Mouse (Mus musculus) left cerebral cortex, postnatal 14 days (tissue): ENCODE results near the gene Tfap2e. TPM values are rescaled to one million over a fixed set of nuclear protein-coding genes. Genes with fewer than 3 reads are reported as not detected.

Experiments used
- DNase-seq, 2 experiments: peaks; one replicate each; pipeline ENCODE4 v3.0.0; 2021 to 2022; ENCODE audit warnings: low spot score in 2 of 2, mixed read lengths in 1 of 2
- intact Hi-C: fragments of 180-260 bp; cut with DNase I; formaldehyde crosslinking; loops from one replicate; pipeline ENCODE4 v1.15.1; 2025
- total RNA-seq, 2 experiments: library from RNA; stranded (reverse); gene quantifications; 2 replicates each; pipeline ENCODE4 v1.2.3; 2021

The Tfap2e gene
- total RNA-seq, 2 experiments from 2014 or later, result not detected

DNA sequence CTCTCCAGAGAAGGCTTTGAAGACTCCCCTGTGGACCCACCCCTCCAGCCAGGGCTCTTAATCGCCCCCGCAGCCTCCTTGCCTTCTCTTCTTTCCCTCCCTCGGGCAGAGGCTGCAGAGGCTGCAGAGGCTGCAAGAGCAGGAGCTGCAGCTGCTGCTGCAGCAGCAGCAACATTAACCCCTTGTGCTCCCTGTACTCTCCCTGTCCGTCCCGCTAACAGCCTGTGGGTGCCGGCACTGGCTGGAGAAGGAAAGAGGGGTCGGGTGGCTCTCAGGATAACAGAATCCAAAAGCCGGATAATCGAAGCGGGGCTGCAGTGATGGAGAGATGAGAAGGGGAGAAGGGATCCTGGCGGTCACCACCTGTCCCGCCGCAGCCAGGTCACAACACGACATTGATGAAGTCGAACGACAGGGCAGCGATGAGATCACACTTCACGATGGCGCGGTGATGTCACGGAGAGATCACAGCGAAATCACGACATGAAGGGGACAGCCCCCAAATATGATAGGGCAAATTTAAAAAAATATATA, 16.6 kb upstream of the Tfap2e start:
- peak in 1 of 2 experiments; percentile 45 for DNase-seq
- intact Hi-C loops, result no loop called here

DNA sequence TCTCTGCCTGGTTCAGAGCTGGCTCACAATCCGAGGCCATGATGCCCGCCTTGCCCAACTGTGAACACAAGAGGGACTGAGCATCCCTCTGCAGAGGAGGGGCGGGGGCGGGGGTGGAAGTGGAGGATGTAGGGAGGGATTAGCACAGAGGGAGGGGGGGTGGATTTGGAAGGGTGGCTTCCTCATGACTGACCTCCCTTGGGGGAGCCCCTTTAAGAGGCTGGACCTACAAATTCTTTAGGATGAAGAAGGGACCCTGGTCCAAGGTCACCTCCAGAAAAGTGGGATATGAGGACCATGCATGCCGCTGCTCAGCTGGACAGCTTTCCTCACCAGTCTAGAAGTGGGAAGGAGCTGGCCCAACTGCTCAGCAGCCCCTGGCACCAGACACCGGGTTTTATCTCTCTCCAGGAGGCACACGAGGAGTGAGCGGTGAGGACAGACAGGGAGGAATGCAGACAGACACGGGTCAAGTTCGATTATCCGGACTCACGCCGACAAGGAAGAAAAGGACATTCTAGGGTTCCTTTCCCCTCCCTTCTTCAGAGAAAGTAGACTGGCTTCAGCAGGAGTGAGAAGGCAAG, 16.1 kb upstream of the Tfap2e start:
- peak in 1 of 2 experiments; percentile 21 for DNase-seq
- intact Hi-C loops, result no loop called here

DNA sequence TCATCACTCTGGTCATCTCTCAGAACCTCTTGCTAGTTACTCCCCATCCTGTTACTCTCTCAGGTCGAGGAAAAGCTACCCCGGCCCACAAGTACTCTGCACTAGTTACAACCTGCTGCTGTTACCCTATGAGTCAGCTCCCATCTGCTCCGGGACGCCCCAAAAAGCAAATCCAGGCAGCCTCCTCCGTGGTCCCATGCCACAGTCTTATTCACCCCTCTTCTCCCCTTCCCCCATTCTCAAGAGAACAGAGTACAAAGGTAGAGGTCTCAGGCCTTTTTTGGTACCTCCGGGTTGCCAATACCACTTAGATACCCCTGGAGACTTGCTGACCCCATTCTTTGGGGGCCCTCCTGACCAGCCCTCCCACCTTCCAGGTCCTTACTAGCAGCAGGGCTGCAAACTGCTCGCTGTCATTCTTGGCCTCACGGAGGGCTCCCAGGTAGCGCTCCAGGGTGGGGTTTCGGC, 15.6 kb upstream of the Tfap2e start:
- peak in 1 of 2 experiments; percentile 26 for DNase-seq
- intact Hi-C loops, result loop anchor here (2.0 kb wide), 1 partner anchor 83 kb away; no protein-coding TSS in a partner anchor

DNA sequence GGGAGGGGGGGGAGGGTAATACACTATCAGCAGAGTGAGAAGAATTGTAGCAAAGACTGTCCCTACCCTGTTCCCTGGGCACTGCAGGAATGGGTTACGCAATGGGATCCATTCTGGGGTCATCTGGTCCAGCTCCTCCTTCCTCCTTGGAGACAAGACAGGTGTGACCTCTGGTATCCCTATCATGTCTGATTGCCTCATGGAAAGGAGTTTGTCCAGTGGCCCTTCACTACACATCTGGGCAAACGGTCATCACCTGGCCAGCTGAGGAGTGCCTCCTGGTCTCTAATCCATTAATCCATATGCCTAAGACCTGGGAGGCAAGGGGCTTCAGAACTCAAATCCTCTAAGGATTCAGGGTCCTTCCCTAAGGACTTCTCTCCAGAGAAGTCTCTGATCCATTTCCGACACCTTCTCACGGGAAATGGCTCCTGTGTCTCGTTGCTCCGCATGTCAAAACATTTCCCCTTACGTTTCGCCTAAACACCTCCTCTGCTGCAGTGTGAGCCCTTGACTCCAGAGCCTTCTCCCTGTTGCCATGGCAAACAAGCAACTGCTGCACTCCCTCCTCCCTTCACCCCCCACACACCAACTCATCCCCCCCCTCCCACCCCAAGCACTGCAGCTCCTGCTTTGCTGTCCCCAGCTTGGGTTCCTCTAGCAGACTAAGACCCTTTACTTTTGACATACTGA, 15.0 kb upstream of the Tfap2e start:
- intact Hi-C loops, result loop anchor here (2.0 kb wide), 1 partner anchor 84 kb away; no protein-coding TSS in a partner anchor
- no peak for DNase-seq

DNA sequence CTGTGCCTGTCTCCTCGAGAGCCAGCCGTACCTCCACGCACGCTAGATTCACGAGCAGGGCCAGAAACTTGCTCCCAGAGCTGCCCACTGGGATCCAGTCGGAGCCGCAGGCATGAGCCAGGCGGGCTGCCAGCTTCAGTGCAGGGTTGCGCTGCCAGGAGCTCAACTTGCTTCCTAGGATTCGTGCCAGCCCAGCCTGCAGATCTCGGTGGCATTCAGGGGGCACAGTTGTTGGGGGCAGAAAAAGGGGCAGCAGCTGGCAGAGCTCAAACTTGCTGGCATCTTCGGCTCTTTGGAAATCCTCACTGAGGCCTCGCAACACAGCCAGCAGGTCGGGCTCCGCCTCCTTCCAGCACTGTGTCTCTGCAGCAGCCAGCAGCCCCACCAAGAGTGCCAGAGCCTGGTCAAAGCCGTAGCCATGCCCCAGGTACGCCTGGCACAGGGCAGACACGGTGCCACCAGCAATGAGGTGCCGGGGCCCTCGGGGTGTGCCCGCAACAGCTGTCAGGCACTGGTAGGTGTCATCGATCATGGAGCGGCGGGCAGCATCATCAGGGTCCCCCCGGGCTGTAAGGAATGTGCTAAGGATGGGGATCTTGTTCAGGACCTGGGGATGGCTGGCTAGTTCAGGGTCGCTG, 14.1 kb upstream of the Tfap2e start:
- DNase-seq, result peak; percentile 69 to 77
- intact Hi-C loops, result loop anchor here (2.0 kb wide), 1 partner anchor 85 kb away; no protein-coding TSS in a partner anchor

DNA sequence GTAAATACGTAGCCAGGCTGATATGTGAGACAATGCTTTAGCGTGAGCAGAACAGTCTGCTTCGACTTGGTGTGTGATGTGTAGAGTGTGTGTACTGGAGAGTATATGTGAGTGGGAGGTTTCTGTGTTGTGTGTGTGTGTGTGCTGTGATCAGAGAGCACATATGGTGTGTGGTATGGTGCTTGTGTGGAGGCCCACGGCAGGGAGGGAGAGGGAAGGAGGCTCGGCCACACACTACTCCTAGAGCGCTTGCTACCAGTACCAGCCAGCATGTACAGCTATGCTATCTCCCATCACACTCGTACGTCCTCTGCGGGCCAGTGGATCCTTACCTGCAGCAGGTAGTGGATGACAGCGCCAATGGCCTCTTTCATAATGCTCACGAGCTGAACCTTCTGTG, 13.5 kb upstream of the Tfap2e start:
- DNase-seq, result peak; percentile 38 to 64
- intact Hi-C loops, result loop anchor here (5.0 to 10.0 kb wide), 2 partner anchors 33 to 115 kb away; no protein-coding TSS in a partner anchor

DNA sequence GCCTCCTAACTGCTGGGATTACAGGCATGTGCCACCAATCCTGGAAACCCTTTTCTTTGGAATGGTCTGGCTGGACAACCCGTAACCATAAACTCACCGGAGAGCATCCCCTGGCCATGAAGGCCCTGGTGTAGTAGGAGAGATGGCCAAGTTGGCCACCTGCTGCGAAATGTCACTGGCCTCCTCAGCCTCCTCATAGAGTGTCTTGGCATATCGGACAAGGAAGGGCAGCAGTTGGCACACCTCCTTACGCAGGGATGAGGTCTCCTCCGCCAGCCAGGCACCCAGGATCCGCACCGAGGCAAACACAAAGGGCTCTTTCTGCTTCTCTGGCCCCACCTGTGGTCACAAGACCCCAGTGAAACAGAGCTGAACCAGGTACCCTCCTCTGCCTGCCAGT, 12.3 kb upstream of the Tfap2e start:
- intact Hi-C loops, result loop anchor here (5.0 to 10.0 kb wide), 2 partner anchors 34 to 114 kb away; no protein-coding TSS in a partner anchor
- no peak for DNase-seq

DNA sequence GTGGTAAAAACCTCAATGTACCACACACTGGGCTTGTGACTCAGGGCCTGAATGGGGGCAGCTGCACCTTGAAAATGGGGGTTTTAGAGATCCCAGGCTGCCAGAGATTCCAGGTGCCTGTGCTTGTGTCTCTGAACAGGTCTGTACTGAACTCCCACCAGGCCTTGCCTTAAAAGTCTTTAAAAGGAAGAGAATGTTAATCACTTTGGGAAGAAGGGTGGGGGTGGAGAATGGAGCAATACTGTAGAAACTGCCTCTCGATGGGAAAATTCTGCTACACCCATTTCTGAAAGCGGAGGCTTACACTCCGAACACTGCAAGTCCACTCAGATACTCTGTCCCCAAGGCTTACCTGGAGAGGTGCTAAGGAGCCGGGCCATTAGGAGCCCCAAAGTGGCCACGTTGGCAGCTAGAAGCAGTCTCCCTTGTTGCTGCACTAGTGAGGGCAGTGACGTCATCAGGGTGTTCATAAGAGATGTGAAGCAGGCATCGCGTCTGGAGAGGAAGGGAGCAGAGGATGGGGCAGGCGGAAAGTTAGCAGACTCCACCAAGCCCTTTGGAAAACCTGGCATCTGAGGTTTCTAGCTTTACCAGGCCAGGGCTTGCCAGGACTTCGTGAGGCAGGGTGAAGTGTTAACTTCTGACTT, 10.3 kb upstream of the Tfap2e start:
- intact Hi-C loops, result loop anchor here (5.0 to 10.0 kb wide), 2 partner anchors 36 to 112 kb away; no protein-coding TSS in a partner anchor
- DNase-seq, result no peak

DNA sequence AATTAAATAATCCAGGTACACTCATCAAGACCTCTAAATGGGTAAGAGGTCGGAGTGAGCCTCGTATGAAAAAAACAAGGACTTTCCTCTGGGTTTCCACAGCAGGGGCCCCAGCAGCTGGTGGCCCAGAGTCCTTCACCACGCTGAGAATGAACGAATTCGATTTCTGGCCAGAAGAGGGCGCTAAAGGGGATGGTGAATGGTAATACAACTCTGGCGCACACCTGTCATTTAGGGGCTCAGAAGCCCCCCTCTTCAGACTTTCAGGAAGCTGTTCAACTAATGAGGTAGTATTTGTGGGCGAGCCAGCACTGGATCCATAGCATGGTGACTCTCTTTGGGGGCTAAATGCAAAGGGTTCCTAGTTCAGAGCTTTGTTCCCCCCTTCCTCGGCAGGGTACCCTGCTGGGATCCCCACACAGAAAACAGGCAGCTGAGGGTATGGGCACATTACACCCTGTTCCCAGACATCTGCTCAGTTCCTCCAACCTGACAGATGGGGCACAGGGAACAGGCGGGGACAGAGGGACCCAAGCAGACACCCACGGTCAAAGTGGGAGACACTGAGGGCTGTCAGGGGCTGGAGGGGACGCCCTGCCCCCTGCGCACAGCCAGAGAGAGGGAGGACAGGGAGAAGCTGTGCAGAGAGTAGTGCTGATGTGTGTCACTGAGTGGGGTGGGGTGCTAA, 9.6 kb upstream of the Tfap2e start:
- peak in 1 of 2 experiments; percentile 72 for DNase-seq
- intact Hi-C loops, result loop anchor here (5.0 to 10.0 kb wide), 2 partner anchors 37 to 111 kb away; no protein-coding TSS in a partner anchor

DNA sequence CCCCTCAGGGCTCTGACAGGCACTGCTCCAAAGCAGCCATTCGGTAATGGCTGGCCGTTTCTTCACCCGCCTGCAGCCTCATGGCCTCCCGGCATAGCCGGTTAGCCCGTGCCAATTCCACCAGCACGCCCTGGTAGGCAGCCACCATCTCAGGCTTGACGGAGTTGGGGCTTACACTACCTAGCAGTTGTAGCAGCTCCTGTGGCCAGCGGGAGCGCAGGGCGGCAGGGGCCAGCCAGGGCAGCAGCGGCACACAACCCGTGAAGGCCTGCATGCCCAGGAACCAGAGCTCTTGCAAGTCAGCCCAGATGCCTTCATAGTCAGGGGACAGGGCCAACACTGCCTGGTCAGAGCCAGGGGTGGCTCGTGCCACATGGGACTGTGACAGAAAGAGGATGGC, 8.8 kb upstream of the Tfap2e start:
- intact Hi-C loops, result loop anchor here (5.0 to 10.0 kb wide), 2 partner anchors 37 to 110 kb away; no protein-coding TSS in a partner anchor
- DNase-seq, result no peak

DNA sequence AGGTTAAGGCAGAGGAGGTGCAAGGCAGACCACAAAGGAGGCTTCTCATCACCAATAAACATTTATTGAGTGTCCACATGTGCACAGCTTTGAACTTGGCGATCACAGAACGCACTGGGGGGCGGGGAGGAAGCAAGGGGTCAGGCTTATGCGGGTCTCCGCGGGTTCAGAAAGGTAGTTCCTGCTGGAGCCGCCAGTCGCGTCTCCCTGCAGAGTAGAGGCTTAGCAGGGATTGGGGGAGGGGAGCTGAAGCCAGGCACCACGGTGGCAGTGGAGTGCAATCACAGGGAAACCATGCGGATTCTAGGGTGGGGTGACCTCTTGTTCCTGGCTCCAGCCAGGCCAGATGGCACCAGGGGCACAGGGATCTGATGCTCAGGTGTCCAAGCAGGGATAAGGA, 7.7 kb upstream of the Tfap2e start:
- no peak for DNase-seq
- intact Hi-C loops, result loop anchor here (10.0 kb wide), 1 partner anchor 109 kb away; no protein-coding TSS in a partner anchor

DNA sequence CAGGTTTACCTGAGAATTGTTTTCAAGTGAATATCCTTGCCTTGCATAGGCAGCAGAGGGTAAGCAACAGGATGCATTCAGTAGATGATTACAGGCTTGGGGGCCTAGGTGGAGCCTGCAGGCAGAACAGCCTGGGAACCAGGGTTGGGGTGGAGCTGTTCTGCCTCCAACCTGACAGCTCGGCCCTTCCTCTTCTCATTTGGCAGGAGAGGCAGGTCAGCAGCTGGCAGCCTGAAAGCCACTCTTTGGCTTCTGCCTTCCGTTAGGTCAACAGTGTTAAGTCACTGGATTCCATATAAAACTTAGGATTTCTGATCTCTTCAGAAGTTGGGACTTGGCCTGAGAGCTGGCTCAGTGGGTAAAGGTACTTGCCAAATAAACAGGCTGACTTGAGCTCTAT, 6.9 kb upstream of the Tfap2e start:
- DNase-seq, result no peak
- intact Hi-C loops, result loop anchor here (10.0 kb wide), 1 partner anchor 108 kb away; no protein-coding TSS in a partner anchor

DNA sequence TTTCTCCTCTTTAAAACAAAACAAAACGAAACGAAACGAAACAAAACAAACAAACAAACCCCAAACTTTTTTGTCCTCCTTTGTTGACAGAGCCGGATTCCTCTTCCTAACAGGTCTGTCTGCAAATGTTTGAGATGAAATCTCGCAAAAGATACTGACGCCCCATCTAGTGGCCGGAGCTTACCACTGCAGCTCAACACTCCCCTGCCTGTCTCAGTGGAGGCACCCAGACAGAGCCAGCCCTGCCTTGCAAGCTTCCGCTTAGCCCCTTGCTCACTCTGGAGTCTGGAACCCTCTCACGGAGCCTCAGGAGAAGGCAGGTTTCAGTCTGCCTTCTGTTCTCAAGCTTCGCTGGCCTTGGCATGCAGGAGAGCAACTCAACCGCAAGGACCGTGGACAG, 5.4 kb upstream of the Tfap2e start:
- peak; percentile 87 to 91 for DNase-seq
- intact Hi-C loops, result loop anchor here (1.0 to 10.0 kb wide), 3 partner anchors 107 to 183 kb away; no protein-coding TSS in a partner anchor

DNA sequence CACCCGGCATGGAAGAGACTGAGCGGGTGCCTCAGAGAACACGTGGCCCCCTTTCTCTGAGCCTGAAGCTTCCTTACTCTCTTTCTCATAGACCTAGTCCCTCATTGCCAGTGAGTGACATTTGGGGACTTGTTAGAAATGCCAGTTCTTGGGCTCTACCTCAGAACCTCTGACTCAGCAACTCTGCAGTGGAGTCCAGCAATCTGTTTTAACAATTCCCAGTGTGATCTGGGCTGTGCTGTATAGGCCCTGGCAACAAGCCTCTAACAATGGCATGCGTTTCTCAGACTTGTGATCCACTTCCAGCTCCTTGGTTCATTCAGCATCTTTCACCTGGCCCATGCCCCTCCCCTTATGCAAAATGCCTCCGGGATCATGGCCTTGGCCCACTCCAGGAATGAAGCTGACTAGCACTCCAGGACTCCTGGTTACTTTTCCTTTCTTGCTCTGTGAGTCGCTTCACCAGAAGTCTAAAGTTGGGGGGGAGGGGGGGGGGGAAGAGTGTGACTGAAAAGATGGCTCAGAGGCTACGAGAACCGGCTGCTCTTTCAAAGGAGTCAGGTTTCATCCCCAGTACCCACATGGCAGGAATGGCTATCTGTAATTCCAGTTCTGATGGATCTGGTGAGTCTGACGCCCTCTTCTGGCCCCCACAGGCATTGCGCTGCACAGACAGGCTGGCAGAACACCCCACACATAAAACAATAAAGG, 4.1 kb upstream of the Tfap2e start:
- DNase-seq, result no peak
- intact Hi-C loops, result loop anchor here (2.0 to 10.0 kb wide), 2 partner anchors 105 to 181 kb away; no protein-coding TSS in a partner anchor

DNA sequence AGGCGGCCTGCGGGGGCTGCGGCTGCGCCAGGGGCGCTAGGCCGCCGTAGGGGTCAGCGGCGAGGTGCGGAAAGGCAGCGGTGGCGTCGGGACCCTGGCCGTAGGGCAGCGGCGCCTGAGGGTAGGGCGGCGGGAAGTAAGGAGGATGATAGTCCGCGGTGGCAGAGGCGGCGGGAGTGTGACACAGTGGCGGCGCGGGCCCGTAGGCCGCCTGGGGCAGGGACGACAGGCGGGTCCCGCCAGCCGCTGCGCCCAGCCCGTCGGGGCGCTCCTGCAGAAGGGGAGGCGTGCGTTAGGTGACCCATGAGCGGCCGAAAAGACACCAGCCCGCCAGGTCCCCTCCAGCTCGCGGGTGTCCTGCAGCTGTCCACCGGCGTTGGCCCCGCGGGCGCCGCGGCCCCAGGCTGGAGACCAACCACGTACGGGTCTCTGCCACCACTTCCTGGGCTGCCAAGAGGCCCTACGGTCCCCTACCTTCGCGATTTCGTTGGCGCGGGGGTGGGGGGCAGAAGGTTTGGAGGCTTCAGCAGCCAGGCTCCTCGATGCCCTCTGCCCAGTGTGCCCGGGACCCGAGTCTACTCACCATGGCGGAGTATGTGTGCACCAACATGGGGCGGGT, 549 bp downstream of the Tfap2e start:
- intact Hi-C loops, result no loop called here
- no peak for DNase-seq

DNA sequence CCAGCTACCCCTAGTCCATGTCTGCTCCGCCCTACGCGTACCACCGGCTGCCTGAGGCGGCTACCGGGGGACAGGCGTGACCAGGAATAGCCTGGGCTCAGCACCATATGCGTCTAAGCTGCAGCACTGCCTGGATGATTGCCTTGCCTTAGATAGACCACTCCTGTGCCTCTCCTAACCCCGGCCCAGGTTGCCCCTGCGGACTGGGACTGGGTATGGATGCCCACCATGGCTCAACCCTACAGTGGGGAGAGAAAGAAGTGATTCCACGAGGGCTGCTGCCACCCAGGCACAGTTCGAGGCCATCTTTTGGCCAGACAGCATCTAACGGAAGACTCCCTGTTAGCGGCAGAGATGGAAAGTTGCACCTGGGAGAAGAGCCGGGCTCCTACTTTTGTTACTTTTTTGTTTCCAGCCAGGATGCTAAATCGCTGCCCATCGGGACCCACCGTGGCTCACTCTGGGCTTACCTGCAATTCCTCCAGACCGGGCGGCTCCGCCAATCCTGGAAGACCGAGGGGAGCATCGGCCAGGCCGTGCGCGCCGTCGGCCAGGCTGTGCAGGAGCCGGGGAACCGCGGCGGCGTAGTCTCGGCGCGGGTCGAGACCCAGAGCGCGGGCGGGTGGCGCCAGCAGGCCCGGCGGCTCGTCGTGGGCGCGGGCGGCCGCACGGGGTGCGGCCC, 1.2 kb downstream of the Tfap2e start:
- no peak for DNase-seq
- intact Hi-C loops, result no loop called here
